Mouse (Mus musculus): ENCODE data around the gene Spryd7.

Spryd7 gene

GRCm38 (mm10) chr14:61535811-61536210 is 20.9 kb downstream of the Spryd7 start:
- no peak for DNase-seq

GRCm38 (mm10) chr14:61530966-61531365 is 25.7 kb downstream of the Spryd7 start:
- DNase-seq: no peak

- DNase-seq: no peak
Measured at GRCm38 (mm10) chr14:61530396-61530795, 26.3 kb downstream of the Spryd7 start.

GRCm38 (mm10) chr14:61529533-61529932 is 27.2 kb downstream of the Spryd7 start:
- DNase-seq: no peak

- DNase-seq: no peak
Measured at GRCm38 (mm10) chr14:61526006-61526405, 30.7 kb downstream of the Spryd7 start.

- DNase-seq: no peak
Measured at GRCm38 (mm10) chr14:61523821-61524220, 32.9 kb downstream of the Spryd7 start.

- peak; percentile 3 to 6 for DNase-seq
Measured at GRCm38 (mm10) chr14:61518659-61519480, 37.8 kb downstream of the Spryd7 start.

GRCm38 (mm10) chr14:61516471-61517426 is 39.9 kb downstream of the Spryd7 start:
- no peak for DNase-seq

GRCm38 (mm10) chr14:61511494-61511893 is 45.2 kb downstream of the Spryd7 start:
- no peak for DNase-seq

- DNase-seq: peak; percentile 57 to 81
Measured at GRCm38 (mm10) chr14:61497716-61498490, 58.8 kb downstream of the Spryd7 start.

GRCm38 (mm10) chr14:61493511-61494135 is 63.1 kb downstream of the Spryd7 start:
- peak; percentile 1 to 30 for DNase-seq
